Mouse (Mus musculus): ENCODE measurements around the gene Trim14. TPM values are rescaled to one million over a fixed set of nuclear protein-coding genes. Genes with fewer than 3 reads are reported as not detected.

Trim14 gene
- polyA plus RNA-seq, 1 experiment from 2014 or later, result 0.93 TPM

- Histone ChIP-seq H3K27ac (no peak overlapping the region; the same call in 1 of the 2 replicates), H3K36me3 (no peaks in the 10 kb centered on the region), H3K27me3 (no peaks in the 10 kb centered on the region), H3K4me1 (replicated peaks) (peaks cover 29% of the 10 kb centered on the region), H3K4me2 (no peak overlapping the region), H3K9me3 (no peaks in the 10 kb centered on the region), H3K9ac (no peak overlapping the region), H3K4me3 (no peak overlapping the region)
- WGBS, result 85% methylated on average over 5 of the region's 5 CpGs
- no peak for ATAC-seq (ENCODE audit: low FRiP score)
These were observed 81.7 kb downstream of the Trim14 start for GRCm38 (mm10) chr4:46454097-46454864.

- H3K9me3 ChIP-seq, result no peaks in the 10 kb centered on the region
- peaks cover 34% of the 10 kb centered on the region for H3K4me1 ChIP-seq (replicated peaks)
- H3K36me3 ChIP-seq, result no peaks in the 10 kb centered on the region
- ATAC-seq (ENCODE audit: low FRiP score), result no peak
- no peaks in the 10 kb centered on the region for H3K27me3 ChIP-seq
- WGBS, result 35% methylated on average over 13 of the region's 13 CpGs
- H3K27ac ChIP-seq, result peak overlapping the region; percentile 98; the same call in 1 of the 2 replicates
- peak overlapping the region; percentile 89 for H3K4me2 ChIP-seq
- H3K9ac ChIP-seq, result peak overlapping the region; percentile 95
- peak overlapping the region; percentile 90 for H3K4me3 ChIP-seq
These were observed 82.9 kb downstream of the Trim14 start for GRCm38 (mm10) chr4:46452855-46453719.

DNA sequence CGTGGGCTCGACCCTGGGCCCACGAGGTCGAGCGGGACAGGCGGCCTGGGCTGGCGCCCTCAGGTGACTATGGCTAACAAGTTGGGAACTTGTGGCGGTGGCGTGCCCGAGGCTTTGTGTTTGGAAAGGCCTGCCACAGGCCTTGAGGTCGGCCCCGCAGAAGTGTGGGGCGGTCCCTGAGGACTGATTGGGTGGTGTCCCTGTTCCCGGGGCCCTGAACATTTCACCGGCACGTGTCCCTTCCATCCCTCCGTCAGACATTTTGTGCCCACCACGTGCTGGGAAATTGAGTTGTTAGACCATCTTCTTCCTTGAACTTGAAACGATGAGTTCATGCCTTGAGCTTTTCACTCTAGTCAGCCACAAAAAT lies 83.5 kb downstream of the Trim14 start:
- peak overlapping the region; percentile 95 for H3K9ac ChIP-seq
- no peak for ATAC-seq (ENCODE audit: low FRiP score)
- H3K36me3 ChIP-seq, result no peaks in the 10 kb centered on the region
- H3K27me3 ChIP-seq, result no peaks in the 10 kb centered on the region
- peak overlapping the region; percentile 98 for H3K27ac ChIP-seq
- H3K4me2 ChIP-seq, result peak overlapping the region; percentile 89
- peaks cover 34% of the 10 kb centered on the region for H3K4me1 ChIP-seq (replicated peaks)
- peak overlapping the region; percentile 90 for H3K4me3 ChIP-seq
- H3K9me3 ChIP-seq, result no peaks in the 10 kb centered on the region
- WGBS, result 0% methylated on average over 19 of the region's 19 CpGs

DNA sequence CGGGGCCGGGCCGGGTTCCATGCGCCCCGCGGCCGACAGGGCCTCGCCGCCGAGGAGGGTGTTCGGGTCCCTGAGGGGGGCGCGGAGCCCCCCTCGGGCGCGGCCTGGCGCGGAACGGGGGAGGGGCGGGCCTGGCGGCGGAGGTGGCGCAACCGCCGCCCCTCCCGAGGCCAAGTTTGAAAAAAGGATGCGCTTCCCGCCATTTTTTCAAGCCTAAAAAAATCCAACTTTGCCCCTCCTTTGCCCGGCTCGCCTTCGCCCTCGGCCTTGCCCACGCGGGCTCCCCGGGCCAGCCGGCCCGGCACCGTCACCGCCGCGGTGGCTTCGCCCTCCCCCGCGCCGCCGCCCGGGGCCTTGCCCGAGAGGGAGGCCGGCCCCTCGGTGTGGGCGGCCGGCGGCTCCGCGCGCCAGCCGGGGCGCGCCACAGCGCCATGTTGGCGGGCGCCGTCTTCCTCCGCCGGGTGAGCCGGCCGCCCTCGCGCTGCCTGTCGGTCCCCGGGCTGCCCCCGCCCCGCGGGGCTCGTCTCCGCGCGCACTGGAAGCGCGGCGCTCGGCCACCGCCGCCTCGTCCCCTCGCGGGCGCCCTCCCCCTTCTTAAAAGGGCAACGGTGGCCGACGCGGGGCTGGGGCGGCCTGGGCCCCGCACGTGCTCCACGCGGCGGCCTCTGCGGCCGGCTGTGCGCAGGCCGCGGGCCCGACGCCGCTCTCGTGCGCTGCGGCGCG lies 84.0 kb downstream of the Trim14 start:
- peaks cover 34% of the 10 kb centered on the region for H3K4me1 ChIP-seq (replicated peaks)
- H3K27me3 ChIP-seq, result no peaks in the 10 kb centered on the region
- H3K36me3 ChIP-seq, result no peaks in the 10 kb centered on the region
- peak overlapping the region; percentile 98 for H3K27ac ChIP-seq
- no peaks in the 10 kb centered on the region for H3K9me3 ChIP-seq
- under 1% methylated on average over 86 of the region's 111 CpGs for WGBS
- peak overlapping the region; percentile 90 for H3K4me3 ChIP-seq
- H3K4me2 ChIP-seq, result peak overlapping the region; percentile 89
- H3K9ac ChIP-seq, result peak overlapping the region; percentile 95
- ATAC-seq (ENCODE audit: low FRiP score), result peak; percentile 16; the same call in 1 of the 2 replicates

GRCm38 (mm10) chr4:46451240-46451757 lies 84.6 kb downstream of the Trim14 start:
- peak overlapping the region; percentile 98 for H3K27ac ChIP-seq
- peak overlapping the region; percentile 90 for H3K4me3 ChIP-seq
- H3K4me2 ChIP-seq, result peak overlapping the region; percentile 89
- H3K36me3 ChIP-seq, result no peaks in the 10 kb centered on the region
- no peaks in the 10 kb centered on the region for H3K27me3 ChIP-seq
- H3K9me3 ChIP-seq, result no peaks in the 10 kb centered on the region
- peaks cover 34% of the 10 kb centered on the region for H3K4me1 ChIP-seq (replicated peaks)
- WGBS, result under 1% methylated on average over 46 of the region's 70 CpGs
- peak; percentile 57 for ATAC-seq (ENCODE audit: low FRiP score)
- peak overlapping the region; percentile 95 for H3K9ac ChIP-seq

- no peaks in the 10 kb centered on the region for H3K27me3 ChIP-seq
- under 1% methylated on average over 55 of the region's 66 CpGs for WGBS
These were observed 85.3 kb downstream of the Trim14 start, which contains the start of gene Anp32b for GRCm38 (mm10) chr4:46450519-46451131. Anp32b (plus strand) TSS chr4:46450902.

DNA sequence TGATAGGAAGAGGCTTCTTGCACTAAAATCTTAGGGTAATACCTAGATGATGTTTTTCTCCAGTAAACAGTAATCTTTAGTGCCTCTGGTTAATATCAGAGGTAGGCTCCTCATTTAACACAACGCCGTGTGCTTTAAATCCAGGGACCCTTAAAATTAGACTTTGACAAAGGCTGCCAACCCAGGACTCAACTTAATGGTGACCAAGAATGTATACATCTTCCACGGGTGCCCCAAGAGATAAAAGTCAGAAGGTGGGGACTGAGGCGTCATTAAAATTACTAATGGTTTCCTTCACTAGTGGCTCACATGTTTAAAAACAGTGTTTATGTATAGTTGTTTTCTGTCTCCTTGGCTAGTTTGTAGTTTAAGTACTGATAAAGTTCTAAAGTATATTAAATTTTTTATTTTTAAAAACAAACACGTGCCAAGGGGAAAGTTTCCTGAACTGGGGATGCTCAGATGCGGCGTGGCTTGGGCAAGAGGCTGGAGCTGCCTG lies 85.9 kb downstream of the Trim14 start:
- Histone ChIP-seq H3K4me3 (peak overlapping the region; percentile 90), H3K27me3 (no peaks in the 10 kb centered on the region), H3K4me2 (peak overlapping the region; percentile 89), H3K36me3 (no peaks in the 10 kb centered on the region), H3K9ac (peak overlapping the region; percentile 95), H3K27ac (peak overlapping the region; percentile 98), H3K9me3 (no peaks in the 10 kb centered on the region), H3K4me1 (replicated peaks) (peaks cover 34% of the 10 kb centered on the region)
- WGBS, result 33% methylated on average over 7 of the region's 7 CpGs
- ATAC-seq (ENCODE audit: low FRiP score), result no peak

More at GRCm38 (mm10) chr4:46450519-46451131, 85.3 kb downstream of the Trim14 start, which contains the start of gene Anp32b:
- ATAC-seq (ENCODE audit: low FRiP score), result peak; percentile 96
- Histone ChIP-seq H3K9ac (peak within 1 kb of the TSS; percentile 95), H3K9me3 (no peaks in the 10 kb centered on the region), H3K4me3 (peak within 1 kb of the TSS; percentile 90), H3K36me3 (no peaks in the 10 kb centered on the region), H3K4me2 (peak within 1 kb of the TSS; percentile 89), H3K27ac (peak within 1 kb of the TSS; percentile 98), H3K4me1 (replicated peaks) (peaks cover 34% of the 10 kb centered on the region)

DNA sequence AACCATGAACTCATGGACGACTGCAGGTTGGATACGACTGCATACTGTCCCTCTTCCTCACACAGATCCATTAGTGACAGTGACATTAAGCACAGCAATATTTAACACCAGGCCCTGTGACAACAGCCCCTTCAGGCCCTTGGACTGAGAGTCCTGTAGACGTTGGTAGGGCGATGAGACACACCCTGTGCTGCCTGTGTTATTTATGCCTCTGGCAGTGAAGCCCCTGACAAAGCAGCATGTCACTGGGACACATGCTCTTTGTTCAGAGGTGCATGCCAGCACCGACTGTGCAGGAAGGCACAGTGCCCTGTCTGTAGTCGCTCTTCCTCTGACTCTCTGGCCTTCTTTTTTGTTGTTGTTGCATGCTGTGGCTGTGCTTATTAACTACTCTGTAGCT lies 87.1 kb downstream of the Trim14 start:
- no peak overlapping the region for H3K4me3 ChIP-seq
- peaks cover 26% of the 10 kb centered on the region for H3K4me1 ChIP-seq (replicated peaks)
- no peaks in the 10 kb centered on the region for H3K27me3 ChIP-seq
- ATAC-seq (ENCODE audit: low FRiP score), result no peak
- no peak overlapping the region for H3K9ac ChIP-seq
- no peaks in the 10 kb centered on the region for H3K36me3 ChIP-seq
- H3K4me2 ChIP-seq, result no peak overlapping the region
- WGBS, result 33% methylated on average over 6 of the region's 6 CpGs
- H3K9me3 ChIP-seq, result no peaks in the 10 kb centered on the region
- H3K27ac ChIP-seq, result no peak overlapping the region

- H3K4me3 ChIP-seq, result no peak overlapping the region
- H3K9ac ChIP-seq, result no peak overlapping the region
- ATAC-seq (ENCODE audit: low FRiP score), result no peak
- no peaks in the 10 kb centered on the region for H3K36me3 ChIP-seq
- no peak overlapping the region for H3K4me2 ChIP-seq
- no peaks in the 10 kb centered on the region for H3K27me3 ChIP-seq
- WGBS, result 70% methylated on average over 1 of the region's 1 CpGs
- no peaks in the 10 kb centered on the region for H3K9me3 ChIP-seq
- H3K4me1 ChIP-seq (replicated peaks), result peaks cover 12% of the 10 kb centered on the region
- no peak overlapping the region for H3K27ac ChIP-seq
These were observed 88.5 kb downstream of the Trim14 start for GRCm38 (mm10) chr4:46447461-46447860.

GRCm38 (mm10) chr4:46445237-46445945 lies 90.5 kb downstream of the Trim14 start:
- Histone ChIP-seq H3K9ac (no peak overlapping the region), H3K4me3 (no peak overlapping the region), H3K9me3 (no peaks in the 10 kb centered on the region), H3K27me3 (no peaks in the 10 kb centered on the region), H3K36me3 (no peaks in the 10 kb centered on the region), H3K4me1 (replicated peaks) (peaks cover 8% of the 10 kb centered on the region), H3K4me2 (no peak overlapping the region), H3K27ac (no peak overlapping the region)
- WGBS, result 46% methylated on average over 9 of the region's 9 CpGs
- ATAC-seq (ENCODE audit: low FRiP score), result no peak

Data from hindbrain, embryonic 13.5 days (tissue).